Mouse (Mus musculus): ENCODE measurements around the gene Paqr4. TPM values are rescaled to one million over a fixed set of nuclear protein-coding genes. Genes with fewer than 3 reads are reported as not detected.

Paqr4 gene
- polyA plus RNA-seq, 1 experiment from 2014 or later = 49.6 TPM

GRCm38 (mm10) chr17:23739202-23740135, 1.2 kb downstream of the Paqr4 start:
- under 1% methylated on average over 47 of the region's 48 CpGs for WGBS
- peaks cover 20% of the 10 kb centered on the region for H3K4me1 ChIP-seq (ENCODE audit: control insufficient read depth, insufficient read depth, low read length)
- peak overlapping the region; percentile 40 for H3K27ac ChIP-seq (ENCODE audit: low read depth, low read length)
- peak overlapping the region; percentile 81 for H3K4me3 ChIP-seq (ENCODE audit: low read depth, low read length)
- H3K9me3 ChIP-seq (ENCODE audit: control insufficient read depth, low read length) = no peaks in the 10 kb centered on the region
- H3K36me3 ChIP-seq (ENCODE audit: control insufficient read depth, insufficient read depth, low read length) = peaks cover 16% of the 10 kb centered on the region
- peaks cover 29% of the 10 kb centered on the region for H3K27me3 ChIP-seq (ENCODE audit: control insufficient read depth, insufficient read depth, low read length)
- peak overlapping the region; percentile 79 for H3K4me2 ChIP-seq (ENCODE audit: low read depth, low read length)
- H3K9ac ChIP-seq (replicated peaks; ENCODE audit: low read depth, low read length) = peak overlapping the region; percentile 70
- ATAC-seq (ENCODE audit: low read depth) = peak; percentile 30

DNA sequence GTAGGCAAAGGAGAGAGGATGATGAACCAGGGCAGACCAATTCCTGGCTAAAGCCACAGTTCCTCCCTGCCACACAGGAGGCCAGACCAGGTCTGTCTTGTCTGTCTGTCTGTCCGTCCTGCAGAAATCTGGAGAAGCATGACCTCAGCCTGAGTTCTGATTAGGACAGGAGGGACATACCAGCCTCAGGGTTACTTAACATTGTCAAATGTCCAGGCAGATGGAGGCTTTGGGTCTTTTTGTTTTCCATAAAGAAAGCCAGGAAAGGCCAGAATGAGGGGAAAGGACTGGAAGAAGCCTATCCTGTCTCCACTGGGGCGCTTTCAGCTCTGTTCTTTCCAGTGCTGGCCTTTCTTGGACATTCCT, 1.8 kb downstream of the Paqr4 start:
- Histone ChIP-seq H3K9ac (replicated peaks; ENCODE audit: low read depth, low read length) (peak overlapping the region; percentile 70), H3K4me3 (ENCODE audit: low read depth, low read length) (peak overlapping the region; percentile 81), H3K27ac (ENCODE audit: low read depth, low read length) (peak overlapping the region; percentile 40; the same call in 1 of the 2 replicates), H3K4me1 (ENCODE audit: control insufficient read depth, insufficient read depth, low read length) (peaks cover 20% of the 10 kb centered on the region), H3K36me3 (ENCODE audit: control insufficient read depth, insufficient read depth, low read length) (peaks cover 16% of the 10 kb centered on the region), H3K9me3 (ENCODE audit: control insufficient read depth, low read length) (no peaks in the 10 kb centered on the region), H3K27me3 (ENCODE audit: control insufficient read depth, insufficient read depth, low read length) (peaks cover 26% of the 10 kb centered on the region), H3K4me2 (ENCODE audit: low read depth, low read length) (peak overlapping the region; percentile 79)
- no peak for ATAC-seq (ENCODE audit: low read depth)
- 33% methylated on average over 2 of the region's 2 CpGs for WGBS

- Histone ChIP-seq H3K36me3 (ENCODE audit: control insufficient read depth, insufficient read depth, low read length) (peaks cover 16% of the 10 kb centered on the region), H3K4me1 (ENCODE audit: control insufficient read depth, insufficient read depth, low read length) (peaks cover 20% of the 10 kb centered on the region), H3K27me3 (ENCODE audit: control insufficient read depth, insufficient read depth, low read length) (peaks cover 15% of the 10 kb centered on the region), H3K27ac (ENCODE audit: low read depth, low read length) (no peak overlapping the region), H3K4me2 (ENCODE audit: low read depth, low read length) (peak overlapping the region; percentile 79; the same call in 1 of the 2 replicates), H3K4me3 (ENCODE audit: low read depth, low read length) (no peak overlapping the region), H3K9ac (replicated peaks; ENCODE audit: low read depth, low read length) (no peak overlapping the region), H3K9me3 (ENCODE audit: control insufficient read depth, low read length) (no peaks in the 10 kb centered on the region)
- WGBS = 76% methylated on average over 15 of the region's 15 CpGs
- ATAC-seq (ENCODE audit: low read depth) = no peak
These were observed 2.9 kb downstream of the Paqr4 start for GRCm38 (mm10) chr17:23737493-23738445.

- H3K27me3 ChIP-seq (ENCODE audit: control insufficient read depth, insufficient read depth, low read length) = no peaks in the 10 kb centered on the region
- no peak for ATAC-seq (ENCODE audit: low read depth)
- no peak overlapping the region for H3K4me3 ChIP-seq (ENCODE audit: low read depth, low read length)
- H3K36me3 ChIP-seq (ENCODE audit: control insufficient read depth, insufficient read depth, low read length) = peaks cover 16% of the 10 kb centered on the region
- WGBS = 69% methylated on average over 1 of the region's 1 CpGs
- no peak overlapping the region for H3K4me2 ChIP-seq (ENCODE audit: low read depth, low read length)
- H3K4me1 ChIP-seq (ENCODE audit: control insufficient read depth, insufficient read depth, low read length) = peaks cover 15% of the 10 kb centered on the region
- H3K9me3 ChIP-seq (ENCODE audit: control insufficient read depth, low read length) = no peaks in the 10 kb centered on the region
- H3K27ac ChIP-seq (ENCODE audit: low read depth, low read length) = no peak overlapping the region
- H3K9ac ChIP-seq (replicated peaks; ENCODE audit: low read depth, low read length) = no peak overlapping the region
These were observed 6.3 kb downstream of the Paqr4 start for GRCm38 (mm10) chr17:23734341-23734740.

- H3K27me3 ChIP-seq (ENCODE audit: control insufficient read depth, insufficient read depth, low read length) = no peaks in the 10 kb centered on the region
- no peak for ATAC-seq (ENCODE audit: low read depth)
- H3K4me1 ChIP-seq (ENCODE audit: control insufficient read depth, insufficient read depth, low read length) = peaks cover 6% of the 10 kb centered on the region; the same call in 1 of the 2 replicates
- peaks cover 3% of the 10 kb centered on the region; the same call in 1 of the 2 replicates for H3K36me3 ChIP-seq (ENCODE audit: control insufficient read depth, insufficient read depth, low read length)
- H3K9ac ChIP-seq (replicated peaks; ENCODE audit: low read depth, low read length) = no peak overlapping the region
- H3K27ac ChIP-seq (ENCODE audit: low read depth, low read length) = no peak overlapping the region
- H3K4me2 ChIP-seq (ENCODE audit: low read depth, low read length) = no peak overlapping the region
- H3K9me3 ChIP-seq (ENCODE audit: control insufficient read depth, low read length) = no peaks in the 10 kb centered on the region
- H3K4me3 ChIP-seq (ENCODE audit: low read depth, low read length) = no peak overlapping the region
- WGBS = 79% methylated on average over 1 of the region's 1 CpGs
These were observed 10.2 kb downstream of the Paqr4 start for GRCm38 (mm10) chr17:23730441-23730840.

DNA sequence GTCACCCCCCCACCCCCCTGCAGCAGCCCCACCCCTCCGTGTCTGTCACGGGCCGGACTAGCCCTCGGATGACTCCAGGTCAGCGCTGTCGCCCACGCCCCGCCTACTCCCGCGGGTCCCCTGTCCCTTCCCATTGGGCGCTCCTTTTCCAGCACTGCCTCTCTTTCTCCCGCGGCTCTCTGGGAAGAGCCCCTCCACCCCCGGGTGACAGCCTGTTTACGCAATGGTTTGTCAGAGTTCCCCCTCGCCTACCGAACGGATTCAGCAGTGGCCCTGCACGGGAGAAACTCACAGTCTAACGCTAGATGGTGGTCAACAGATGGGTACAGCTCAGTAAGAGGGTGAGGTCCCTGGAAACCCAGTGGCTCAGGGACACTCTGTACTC, 13.9 kb downstream of the Paqr4 start:
- Histone ChIP-seq H3K4me1 (ENCODE audit: control insufficient read depth, insufficient read depth, low read length) (peaks cover 6% of the 10 kb centered on the region; the same call in 1 of the 2 replicates), H3K4me3 (ENCODE audit: low read depth, low read length) (peak overlapping the region; percentile 74), H3K4me2 (ENCODE audit: low read depth, low read length) (peak overlapping the region; percentile 94), H3K9me3 (ENCODE audit: control insufficient read depth, low read length) (no peaks in the 10 kb centered on the region), H3K27me3 (ENCODE audit: control insufficient read depth, insufficient read depth, low read length) (no peaks in the 10 kb centered on the region), H3K36me3 (ENCODE audit: control insufficient read depth, insufficient read depth, low read length) (no peaks in the 10 kb centered on the region), H3K9ac (replicated peaks; ENCODE audit: low read depth, low read length) (peak overlapping the region; percentile 66), H3K27ac (ENCODE audit: low read depth, low read length) (peak overlapping the region; percentile 34; the same call in 1 of the 2 replicates)
- 1% methylated on average over 13 of the region's 20 CpGs for WGBS
- peak; percentile 83 for ATAC-seq (ENCODE audit: low read depth)

- peak within 1 kb of the TSS; percentile 94 for H3K4me2 ChIP-seq (ENCODE audit: low read depth, low read length)
- peak within 1 kb of the TSS; percentile 34 for H3K27ac ChIP-seq (ENCODE audit: low read depth, low read length)
- H3K4me3 ChIP-seq (ENCODE audit: low read depth, low read length) = peak within 1 kb of the TSS; percentile 74
- 2% methylated on average over 61 of the region's 73 CpGs for WGBS
- no peaks in the 10 kb centered on the region for H3K36me3 ChIP-seq (ENCODE audit: control insufficient read depth, insufficient read depth, low read length)
- H3K9ac ChIP-seq (replicated peaks; ENCODE audit: low read depth, low read length) = peak within 1 kb of the TSS; percentile 66
- H3K9me3 ChIP-seq (ENCODE audit: control insufficient read depth, low read length) = no peaks in the 10 kb centered on the region
- H3K4me1 ChIP-seq (ENCODE audit: control insufficient read depth, insufficient read depth, low read length) = peaks cover 6% of the 10 kb centered on the region; the same call in 1 of the 2 replicates
- no peaks in the 10 kb centered on the region for H3K27me3 ChIP-seq (ENCODE audit: control insufficient read depth, insufficient read depth, low read length)
- peak; percentile 94 for ATAC-seq (ENCODE audit: low read depth)
These were observed 14.5 kb downstream of the Paqr4 start, which contains the start of gene Pkmyt1 for GRCm38 (mm10) chr17:23725999-23726757. TSS of gene Pkmyt1 (plus strand) at chr17:23726336.

GRCm38 (mm10) chr17:23725477-23725876, 15.2 kb downstream of the Paqr4 start:
- peaks cover 6% of the 10 kb centered on the region; the same call in 1 of the 2 replicates for H3K4me1 ChIP-seq (ENCODE audit: control insufficient read depth, insufficient read depth, low read length)
- no peak overlapping the region for H3K27ac ChIP-seq (ENCODE audit: low read depth, low read length)
- no peaks in the 10 kb centered on the region for H3K9me3 ChIP-seq (ENCODE audit: control insufficient read depth, low read length)
- 61% methylated on average over 4 of the region's 4 CpGs for WGBS
- H3K27me3 ChIP-seq (ENCODE audit: control insufficient read depth, insufficient read depth, low read length) = no peaks in the 10 kb centered on the region
- peak overlapping the region; percentile 66 for H3K9ac ChIP-seq (replicated peaks; ENCODE audit: low read depth, low read length)
- H3K4me2 ChIP-seq (ENCODE audit: low read depth, low read length) = peak overlapping the region; percentile 94
- H3K4me3 ChIP-seq (ENCODE audit: low read depth, low read length) = peak overlapping the region; percentile 74
- H3K36me3 ChIP-seq (ENCODE audit: control insufficient read depth, insufficient read depth, low read length) = no peaks in the 10 kb centered on the region
- ATAC-seq (ENCODE audit: low read depth) = no peak
